Mouse (Mus musculus): ENCODE measurements around the gene Gm6583.

GRCm38 (mm10) chr5:112378716-112379115, 22.9 kb upstream of the Gm6583 start:
- TF ChIP-seq POLR2A (IDR thresholded peaks at IDR 0.05; ENCODE audit: borderline replicate concordance, low read depth, low read length) (no peak), CTCF (IDR thresholded peaks at IDR 0.05; ENCODE audit: low read depth, low read length) (no peak)
